Mouse (Mus musculus): ENCODE data around the gene Gfral. TPM values are rescaled to one million over a fixed set of nuclear protein-coding genes. Genes with fewer than 3 reads are reported as not detected.

Gfral gene
- not detected for total RNA-seq (2021)
- long read RNA-seq, experiment 1, result 0 reads
- long read RNA-seq, experiment 2, result 0 reads

DNA sequence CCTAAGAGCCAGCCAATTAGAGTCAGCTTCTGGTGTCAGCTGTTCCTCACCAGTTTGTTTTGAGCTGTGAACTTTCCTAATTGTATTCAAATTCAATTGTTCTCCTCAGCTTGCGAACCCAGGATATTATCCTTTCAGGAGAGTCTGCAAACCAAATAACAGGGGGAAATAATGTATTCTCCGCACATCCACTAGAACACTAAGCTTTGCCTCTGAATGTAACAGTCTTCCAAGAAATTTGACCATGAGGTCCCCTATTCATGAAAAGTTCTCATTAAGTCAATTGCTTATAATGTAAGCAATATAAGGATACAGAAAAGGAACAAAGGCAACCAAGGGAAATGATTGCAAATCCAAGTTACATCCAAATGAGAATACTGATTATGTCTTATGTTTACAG, at the start of gene Gfral:
Gene Gfral, minus strand, starts transcription at position 101 of the 400 bp plus-strand sequence.
- DNase-seq, result no peak
- intact Hi-C loops (cut with DNase I; ENCODE audit: low total_unique reads), result no loop called here

DNA sequence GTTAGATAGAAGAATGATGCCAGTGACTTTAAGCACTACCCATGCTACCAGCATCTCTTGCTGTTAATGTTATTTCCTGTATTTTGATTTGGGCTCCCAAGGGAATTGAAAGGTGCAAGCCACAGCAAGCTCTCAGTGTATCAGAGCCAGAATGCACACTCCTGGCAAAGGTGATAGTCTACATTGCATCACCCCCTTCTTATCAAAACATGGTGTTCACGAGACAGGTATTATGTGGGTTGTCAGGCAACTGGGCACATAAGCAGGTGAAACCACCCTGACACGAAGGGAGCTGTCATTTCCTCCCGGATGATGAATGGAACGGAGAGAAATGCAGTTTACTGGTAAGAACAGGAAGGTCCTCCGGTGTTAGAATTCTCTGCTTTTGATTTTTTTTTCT, 44.3 kb upstream of the Gfral start:
- intact Hi-C loops (cut with DNase I; ENCODE audit: low total_unique reads), result no loop called here

DNA sequence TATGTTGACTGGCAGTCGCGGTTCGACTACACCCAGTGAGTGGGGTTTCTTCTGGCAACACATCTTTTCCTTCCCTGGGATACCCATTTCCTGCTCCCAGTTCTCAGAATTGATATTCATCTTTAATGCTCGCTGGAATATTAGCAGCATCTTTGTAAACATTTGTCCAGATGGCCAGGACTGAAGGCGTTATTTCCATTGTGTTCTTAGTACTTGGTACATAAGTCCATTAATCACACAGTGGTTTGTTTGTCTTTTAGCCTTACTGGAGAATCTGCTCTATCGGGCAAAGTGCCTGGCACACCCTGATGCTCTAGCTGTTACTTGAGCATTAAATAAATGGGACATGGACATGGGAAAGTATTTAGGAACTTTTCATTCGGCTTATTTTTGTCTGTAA, 39.1 kb upstream of the Gfral start:
- no peak for DNase-seq
- intact Hi-C loops (cut with DNase I; ENCODE audit: low total_unique reads), result no loop called here

More for the DNA sequence above, 44.3 kb upstream of the Gfral start:
- DNase-seq, result no peak

DNA sequence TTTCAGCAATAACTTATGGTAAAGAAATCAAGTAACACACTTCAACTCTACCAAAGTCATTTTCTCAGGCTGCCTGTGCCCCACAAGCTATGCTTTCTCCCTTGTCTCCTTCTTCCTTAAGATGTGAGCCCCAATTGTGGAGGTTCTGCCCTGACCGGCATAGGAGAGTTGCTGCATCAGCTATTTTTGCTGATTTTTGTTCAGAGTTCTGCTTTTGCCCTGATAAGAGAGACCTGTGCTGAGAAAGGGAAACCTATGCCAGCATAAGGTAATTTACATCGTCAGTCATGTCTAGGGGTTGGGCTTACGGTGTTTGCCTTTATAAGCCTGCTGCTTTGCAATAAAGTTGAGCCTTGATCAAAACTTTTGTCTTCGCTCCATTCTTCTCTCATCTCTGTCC, 38.7 kb upstream of the Gfral start:
- intact Hi-C loops (cut with DNase I; ENCODE audit: low total_unique reads), result no loop called here
- DNase-seq, result no peak

DNA sequence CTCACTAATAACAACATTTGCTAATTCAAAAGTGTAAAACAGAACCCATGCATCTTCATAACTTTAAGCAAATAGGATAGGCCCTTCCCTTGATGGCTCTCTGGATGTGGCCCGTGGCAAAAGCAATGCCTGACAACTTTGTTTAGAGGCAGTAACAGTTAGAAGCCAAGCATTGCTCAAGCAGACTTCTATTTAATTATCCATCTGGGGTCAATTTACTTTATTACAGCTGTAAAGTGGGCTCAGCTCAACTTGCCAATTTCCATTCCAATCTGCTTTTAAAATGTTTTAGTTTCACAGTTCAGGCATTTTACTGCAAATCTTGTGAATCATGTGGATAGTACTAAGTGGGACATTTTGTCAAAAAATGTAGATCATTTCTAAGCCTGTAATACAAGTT, 28.9 kb upstream of the Gfral start:
- DNase-seq, result no peak
- intact Hi-C loops (cut with DNase I; ENCODE audit: low total_unique reads), result no loop called here

DNA sequence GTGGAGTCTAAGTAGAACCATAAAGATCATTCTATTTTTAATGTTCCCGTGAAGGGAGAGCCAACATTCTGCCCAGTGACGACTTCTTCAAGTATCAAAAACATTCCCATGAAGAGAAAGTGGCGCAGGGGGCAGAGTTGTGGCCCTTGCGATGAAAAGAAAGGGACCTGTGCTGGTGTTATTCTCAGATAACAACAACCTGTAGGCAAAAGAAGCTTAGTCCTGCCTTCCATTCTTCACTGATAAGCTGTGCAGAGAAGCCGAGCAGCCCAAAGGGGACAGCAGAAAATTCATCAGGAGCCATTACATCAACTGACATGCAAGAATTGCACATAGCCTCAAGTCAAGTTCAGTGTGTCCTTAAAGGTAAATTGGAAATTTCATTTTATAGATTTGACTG, 24.5 kb upstream of the Gfral start:
- intact Hi-C loops (cut with DNase I; ENCODE audit: low total_unique reads), result loop anchor here (10.0 kb wide), 1 partner anchor 473 kb away; no protein-coding TSS in a partner anchor
- no peak for DNase-seq

DNA sequence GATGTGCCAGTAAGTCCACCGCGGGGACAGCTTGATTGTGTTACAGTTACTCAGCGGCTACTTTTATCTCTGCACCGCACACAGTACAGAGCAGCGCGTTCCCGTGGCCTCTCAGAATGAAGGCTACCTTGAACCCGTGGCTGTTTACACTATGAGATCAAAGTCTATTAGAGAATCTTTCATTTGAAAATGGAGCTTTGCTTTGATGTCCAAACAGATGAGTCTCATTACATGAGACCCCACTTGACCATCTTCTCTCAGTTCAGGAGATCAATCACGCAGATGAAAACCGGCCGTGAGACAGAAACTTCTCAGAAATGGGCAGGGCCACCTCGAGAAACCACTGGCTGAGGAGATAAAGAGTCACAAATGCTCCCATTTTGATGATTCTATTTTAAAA, 23.8 kb upstream of the Gfral start:
- intact Hi-C loops (cut with DNase I; ENCODE audit: low total_unique reads), result loop anchor here (10.0 kb wide), 1 partner anchor 472 kb away; no protein-coding TSS in a partner anchor

DNA sequence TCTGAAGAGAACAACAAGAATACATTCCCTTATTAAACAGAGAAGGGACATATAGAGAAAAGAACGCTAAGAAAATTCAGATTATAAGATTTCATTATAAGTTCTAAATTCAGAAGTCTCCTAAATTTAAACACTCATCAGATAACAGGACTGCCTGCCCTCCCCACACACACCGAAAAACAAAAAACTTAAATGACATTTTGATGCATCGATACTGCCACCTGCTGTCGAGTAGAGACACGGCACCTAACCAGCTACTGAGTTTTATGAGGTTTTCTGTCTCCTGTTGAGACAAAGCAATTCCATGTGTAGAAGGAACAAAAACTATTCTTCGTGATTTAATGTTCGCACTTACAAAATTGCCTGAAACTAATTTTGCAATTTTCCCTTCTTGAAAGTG, 23.2 kb upstream of the Gfral start:
- peak; percentile 38 for DNase-seq
- intact Hi-C loops (cut with DNase I; ENCODE audit: low total_unique reads), result loop anchor here (10.0 kb wide), 1 partner anchor 472 kb away; no protein-coding TSS in a partner anchor

More for the DNA sequence above, 23.8 kb upstream of the Gfral start:
- DNase-seq, result no peak

DNA sequence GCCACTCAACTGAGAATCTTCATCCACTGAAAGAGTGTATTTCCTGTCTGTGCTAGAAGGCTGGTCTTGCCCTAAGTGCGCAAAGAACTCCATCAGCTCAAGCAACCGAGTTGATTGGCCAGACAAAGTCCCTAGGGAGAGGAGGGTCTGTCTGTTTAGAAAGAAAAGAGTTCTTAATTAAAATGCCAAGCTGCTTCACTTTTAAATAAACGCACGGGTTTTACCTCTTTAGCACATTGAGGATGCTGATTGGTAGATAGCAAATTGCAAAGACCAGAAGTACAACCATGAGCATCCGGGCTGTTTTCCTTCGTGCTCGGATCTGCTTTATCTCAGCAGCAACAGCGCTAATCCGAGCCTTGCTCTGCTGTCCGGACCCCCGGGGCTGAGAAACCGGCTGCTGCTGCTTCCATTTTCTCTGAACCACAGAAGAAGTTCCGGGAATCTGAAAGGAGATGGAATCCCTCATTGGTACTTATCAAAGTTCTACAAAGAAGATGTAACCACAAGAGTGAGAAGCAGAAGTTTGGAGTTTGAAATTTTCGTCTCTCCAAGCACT, 22.6 kb upstream of the Gfral start:
- intact Hi-C loops (cut with DNase I; ENCODE audit: low total_unique reads), result loop anchor here (10.0 kb wide), 1 partner anchor 471 kb away; no protein-coding TSS in a partner anchor
- DNase-seq, result peak; percentile 17

DNA sequence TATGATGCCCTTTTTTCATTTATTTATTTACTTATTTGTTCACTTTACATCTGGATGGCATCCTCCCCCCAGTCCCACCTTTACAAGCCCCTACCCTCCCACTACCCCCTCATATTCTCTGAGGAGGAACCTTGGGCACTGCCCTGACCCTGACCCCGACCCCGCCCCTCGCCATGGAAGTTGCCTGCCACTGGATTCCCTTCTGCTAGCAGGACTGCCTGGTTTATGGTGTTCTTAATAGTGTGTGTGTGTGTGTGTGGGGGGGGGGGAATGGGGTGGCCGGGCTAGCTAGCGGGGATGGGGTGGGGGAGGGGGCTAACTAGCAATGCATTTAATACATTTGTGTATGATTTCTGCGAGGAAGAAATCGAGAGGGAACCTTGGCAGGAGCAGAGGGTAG, 21.4 kb upstream of the Gfral start:
- DNase-seq, result no peak
- intact Hi-C loops (cut with DNase I; ENCODE audit: low total_unique reads), result loop anchor here (10.0 kb wide), 1 partner anchor 470 kb away; no protein-coding TSS in a partner anchor

DNA sequence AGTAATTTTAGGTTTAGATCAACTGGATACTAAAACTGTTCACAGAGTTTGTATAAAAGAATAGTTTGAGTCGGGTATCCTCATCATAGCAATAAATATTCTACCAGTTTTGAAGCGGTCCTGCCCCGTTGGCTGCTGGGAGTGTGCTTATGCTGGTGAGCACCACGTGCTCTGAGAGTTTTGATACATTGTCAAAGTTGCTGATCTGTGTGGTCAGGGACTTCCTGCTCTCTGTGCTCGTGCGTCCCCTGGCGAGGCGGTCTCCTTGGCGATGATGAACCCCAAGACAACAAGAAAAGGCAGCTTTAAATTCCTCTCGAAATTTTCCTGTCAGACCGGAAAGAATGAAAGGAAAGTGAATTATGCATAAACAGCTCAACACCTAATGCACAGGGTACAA, 16.9 kb upstream of the Gfral start:
- peak; percentile 4 for DNase-seq
- intact Hi-C loops (cut with DNase I; ENCODE audit: low total_unique reads), result loop anchor here (10.0 kb wide), 1 partner anchor 466 kb away; no protein-coding TSS in a partner anchor

DNA sequence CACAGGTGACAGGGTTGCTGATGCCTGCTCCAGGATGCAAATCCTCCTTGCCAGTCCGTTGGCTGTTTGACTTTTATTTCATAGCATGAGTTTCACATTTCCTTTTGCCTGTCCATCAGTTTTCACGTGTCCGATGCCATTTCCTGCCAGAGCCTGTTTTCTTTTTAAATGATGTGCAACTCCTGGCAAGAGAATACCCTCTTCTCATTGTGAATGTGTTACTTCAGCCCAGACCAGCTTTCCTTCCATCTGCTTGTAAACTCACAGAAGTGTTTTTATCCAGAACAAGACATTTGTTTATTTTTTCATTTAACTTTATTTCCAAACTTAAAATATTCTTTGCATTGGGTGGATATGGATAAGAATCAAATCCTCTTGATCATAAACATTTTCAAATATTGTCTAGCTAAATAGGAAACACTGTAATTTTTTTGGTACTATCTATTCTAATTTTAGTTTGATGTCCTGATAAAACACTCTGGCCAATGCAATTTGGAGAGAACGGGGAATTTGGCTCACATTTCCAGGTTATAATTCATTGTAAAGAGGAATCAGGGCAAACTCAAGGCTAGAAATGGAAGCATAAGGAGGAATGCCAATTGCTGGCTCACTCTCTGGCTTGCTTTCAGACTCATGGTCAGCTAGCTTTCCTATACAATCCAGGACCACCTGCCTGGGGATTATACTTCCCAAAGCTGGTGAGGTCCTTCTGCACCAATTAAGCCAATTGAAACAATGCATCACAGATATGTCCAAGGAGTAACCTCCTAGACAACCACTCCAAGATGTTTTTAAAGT, 3.9 kb upstream of the Gfral start:
- DNase-seq, result no peak
- intact Hi-C loops (cut with DNase I; ENCODE audit: low total_unique reads), result no loop called here

DNA sequence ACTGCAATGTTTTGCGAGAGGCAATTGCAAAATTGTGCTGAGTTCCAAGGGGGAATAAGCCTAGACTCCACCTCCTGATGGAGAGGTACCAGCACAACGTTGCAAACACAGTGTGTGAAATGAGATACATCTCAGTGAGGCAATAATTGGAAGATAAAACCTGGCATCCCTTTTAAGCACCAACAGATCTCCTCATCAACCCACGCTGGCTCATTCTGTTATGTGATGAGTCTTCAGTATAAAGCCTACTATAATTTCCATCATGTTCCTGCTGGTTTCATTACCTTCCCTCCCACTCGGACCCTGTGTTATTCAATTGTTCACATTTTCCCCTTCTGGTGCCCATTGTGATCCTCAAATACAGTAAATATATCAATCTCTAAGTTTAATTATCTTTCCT, 1.2 kb upstream of the Gfral start:
- intact Hi-C loops (cut with DNase I; ENCODE audit: low total_unique reads), result no loop called here
- no peak for DNase-seq

DNA sequence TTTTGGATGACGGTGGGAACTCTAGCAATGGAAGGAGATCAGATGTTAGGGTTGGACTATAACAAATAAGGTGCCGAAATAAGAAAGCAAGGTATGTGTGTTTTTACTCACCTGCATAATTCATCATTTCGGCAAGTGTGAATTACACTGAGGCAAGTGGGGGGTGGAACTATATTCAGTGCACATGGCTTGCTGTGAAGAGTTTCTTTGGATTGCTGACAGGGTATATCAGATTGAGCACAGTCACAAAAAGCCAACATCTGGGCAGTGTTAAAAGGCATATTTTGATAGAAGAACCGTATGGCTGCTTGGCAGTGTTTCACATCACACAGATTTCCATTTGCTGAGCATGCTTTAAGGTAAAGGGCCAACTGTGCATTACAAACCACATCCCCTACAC, 16.5 kb downstream of the Gfral start:
- no peak for DNase-seq
- intact Hi-C loops (cut with DNase I; ENCODE audit: low total_unique reads), result no loop called here

DNA sequence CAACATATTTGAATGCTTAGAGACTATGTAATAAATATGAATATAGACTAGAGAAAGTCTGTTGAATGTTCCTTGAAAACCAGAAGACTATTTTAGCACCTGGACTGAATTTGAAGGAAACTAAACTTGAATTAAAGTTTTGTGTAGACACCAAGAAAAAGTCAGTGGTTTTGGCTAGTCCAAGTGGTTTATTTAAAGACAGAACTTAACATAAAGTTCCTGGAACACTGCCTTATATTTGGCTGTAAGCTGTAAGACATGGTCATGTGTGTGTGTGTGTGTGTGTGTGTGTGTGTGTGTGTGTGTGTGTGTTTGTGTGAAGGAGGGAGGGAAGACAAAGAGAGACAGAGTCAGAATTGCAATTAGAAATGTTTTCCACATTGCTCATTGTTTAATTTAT, 34.2 kb downstream of the Gfral start:
- no peak for DNase-seq
- intact Hi-C loops (cut with DNase I; ENCODE audit: low total_unique reads), result no loop called here

DNA sequence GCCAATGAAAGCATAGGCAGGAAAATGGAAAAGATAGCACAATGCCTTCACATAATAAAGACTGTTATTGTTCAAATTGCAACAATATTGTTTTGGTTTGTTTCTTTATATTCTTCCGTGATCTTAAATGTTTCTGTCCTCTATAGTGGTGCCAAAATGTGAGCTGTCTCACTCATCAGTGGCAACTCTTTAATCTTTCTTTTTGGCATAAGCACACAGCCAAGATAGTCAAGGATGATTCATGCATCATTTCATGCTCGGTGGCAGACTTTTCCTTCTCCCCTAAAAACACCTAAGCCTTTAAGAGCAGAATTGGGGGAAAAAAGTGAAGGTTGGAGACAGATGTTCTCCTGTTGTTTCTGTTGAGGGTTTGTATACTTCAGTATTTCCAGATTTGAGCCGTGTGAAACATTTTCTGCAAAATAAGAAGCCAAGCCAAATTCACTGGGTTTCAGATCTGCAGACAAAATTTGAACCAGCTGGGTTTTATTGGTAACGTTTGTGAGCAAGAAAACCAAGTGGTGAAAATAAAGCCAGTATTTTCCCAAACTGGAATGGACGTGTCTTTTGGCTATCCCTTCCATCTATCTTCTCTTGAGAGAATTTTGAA, 40.7 kb downstream of the Gfral start:
- DNase-seq, result no peak
- intact Hi-C loops (cut with DNase I; ENCODE audit: low total_unique reads), result no loop called here

DNA sequence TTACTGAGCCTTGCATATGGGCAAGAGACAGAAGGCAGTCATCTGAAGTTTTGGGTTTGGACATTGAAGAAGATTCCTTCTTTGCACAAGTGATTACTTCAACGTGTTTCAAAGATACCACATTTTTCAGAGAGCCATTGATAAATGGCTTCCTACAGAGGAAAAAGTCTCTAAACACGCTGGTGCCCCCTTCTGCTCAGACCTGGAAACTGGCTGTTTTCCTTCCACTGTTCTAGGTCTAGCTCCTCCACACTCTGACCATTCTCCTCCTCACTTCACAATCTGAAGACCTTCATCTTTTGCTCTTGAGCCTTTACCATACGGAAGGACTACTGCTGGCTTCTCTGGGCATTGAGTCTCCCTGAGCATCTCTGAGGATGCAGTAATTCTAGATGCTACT, 45.1 kb downstream of the Gfral start:
- intact Hi-C loops (cut with DNase I; ENCODE audit: low total_unique reads), result no loop called here
- DNase-seq, result peak; percentile 12

DNA sequence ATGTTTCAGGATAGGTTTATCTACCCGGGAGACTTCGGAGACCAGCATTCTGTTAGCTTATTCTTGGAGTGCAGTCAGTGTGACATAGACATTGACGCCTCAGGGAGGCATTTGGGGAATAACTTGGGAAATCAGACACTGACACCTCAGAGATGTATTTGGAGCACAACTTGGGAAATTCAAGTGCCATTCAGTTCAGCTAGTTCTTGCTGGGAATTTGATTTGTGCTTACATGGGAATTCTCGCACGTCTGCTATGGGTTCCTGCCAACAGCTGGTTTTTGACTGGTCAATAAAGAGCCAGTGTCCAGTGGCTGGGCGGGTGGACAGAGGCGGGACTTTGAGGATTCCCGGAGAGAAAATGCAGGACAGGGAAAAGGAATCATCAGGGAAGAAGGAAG, 51.0 kb downstream of the Gfral start:
- intact Hi-C loops (cut with DNase I; ENCODE audit: low total_unique reads), result no loop called here
- DNase-seq, result no peak

DNA sequence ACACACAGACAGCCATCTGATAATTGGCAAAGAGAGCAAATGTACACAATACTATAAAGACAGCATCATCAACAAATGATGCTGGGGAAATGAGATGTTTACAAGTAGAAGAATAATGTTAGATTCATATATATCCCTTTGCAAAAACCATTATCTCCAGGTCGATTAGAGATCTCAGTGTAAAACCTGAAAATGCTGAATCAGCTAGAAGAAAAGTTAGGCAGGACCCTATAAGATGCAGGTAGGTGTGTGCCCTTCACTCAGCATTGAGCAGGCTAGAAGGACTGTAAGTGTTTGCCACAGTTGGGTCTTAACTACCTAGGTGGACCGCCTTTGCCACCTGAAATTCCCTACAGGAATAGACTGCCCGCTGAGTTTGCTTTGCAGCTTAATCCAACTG, 67.9 kb downstream of the Gfral start:
- DNase-seq, result no peak
- intact Hi-C loops (cut with DNase I; ENCODE audit: low total_unique reads), result no loop called here

DNA sequence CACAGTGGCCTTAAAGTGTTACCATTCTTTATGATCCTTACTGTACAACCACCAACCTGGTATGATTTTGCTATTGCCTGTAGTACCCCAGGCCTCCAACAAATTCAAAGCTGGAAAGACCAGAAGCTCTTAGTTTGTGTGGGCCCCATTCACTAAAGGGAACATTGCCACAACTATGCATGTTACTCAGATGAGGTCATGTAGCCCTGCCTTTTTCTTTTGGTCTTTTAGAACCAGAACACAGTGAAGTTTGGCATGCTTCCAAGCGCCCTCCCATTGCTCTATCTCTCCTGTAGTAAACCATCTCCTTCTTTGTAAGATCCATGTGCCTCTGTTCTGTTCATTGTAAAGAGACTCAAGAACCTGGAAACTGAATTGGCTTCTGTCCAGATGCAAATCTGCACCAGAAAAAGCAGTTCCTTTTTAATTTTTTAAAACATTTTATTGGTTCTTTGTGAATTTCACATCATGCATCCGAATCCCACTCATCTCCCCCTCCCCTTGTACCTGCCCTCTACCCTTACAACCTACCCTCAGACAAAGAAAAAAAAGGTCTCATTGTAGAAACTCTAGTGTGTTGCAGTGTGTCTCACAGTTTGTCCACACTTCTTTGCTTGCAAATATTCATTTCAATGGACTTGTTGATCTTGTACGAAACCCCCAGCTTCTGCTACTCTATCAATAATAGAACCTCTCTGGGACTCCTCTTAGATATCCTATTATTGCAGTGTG, 74.9 kb downstream of the Gfral start:
- intact Hi-C loops (cut with DNase I; ENCODE audit: low total_unique reads), result no loop called here
- DNase-seq, result peak; percentile 36
